Mouse (Mus musculus) urinary bladder, postnatal 25 days (tissue): Measurements from ENCODE around the gene Klhl40.

Experiments
- DNase-seq: peaks from one replicate; pipeline ENCODE4 v3.0.0; 2022; ENCODE audit warnings: low spot score

Gene Klhl40

DNA sequence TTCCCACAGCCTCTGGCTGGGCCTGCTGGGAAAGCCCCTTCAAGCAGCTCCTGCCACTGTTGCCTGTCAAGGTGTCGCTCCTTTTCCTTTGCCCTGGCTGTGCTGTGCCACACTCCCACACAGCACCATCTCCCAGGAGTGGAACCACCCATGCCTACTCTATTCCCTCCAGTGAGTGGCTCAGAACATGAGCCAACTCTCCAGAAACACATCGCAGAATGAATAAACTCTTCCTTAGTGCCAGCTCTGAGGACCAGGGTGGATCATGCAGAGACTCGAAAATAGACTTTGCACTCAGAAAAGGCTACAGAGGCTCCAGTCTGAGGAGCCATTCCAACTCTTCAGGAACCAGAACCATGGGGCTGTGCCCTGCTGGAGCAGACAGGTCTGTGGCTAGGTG is 48.9 kb downstream of the Klhl40 start:
- DNase-seq, result no peak

DNA sequence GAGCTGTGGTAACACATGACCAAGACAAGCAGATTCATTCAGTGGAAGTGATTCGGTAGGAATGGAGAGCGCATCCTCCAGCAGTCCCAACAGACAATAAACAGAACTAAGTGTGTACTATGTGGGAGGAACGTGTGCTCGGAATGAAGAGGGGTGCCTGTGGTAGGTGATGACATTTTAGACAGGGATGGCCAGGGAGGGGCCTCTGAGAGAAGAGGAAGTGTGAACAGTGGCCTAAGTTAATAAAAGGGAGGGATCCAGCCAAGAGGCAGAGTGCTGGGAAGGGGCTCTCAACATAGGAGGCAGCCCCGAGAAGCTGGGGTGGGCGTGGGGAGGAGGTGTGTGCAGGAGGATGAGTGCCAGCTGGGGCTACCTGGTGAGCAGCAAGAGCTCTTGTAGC is 50.9 kb downstream of the Klhl40 start:
- no peak for DNase-seq

DNA sequence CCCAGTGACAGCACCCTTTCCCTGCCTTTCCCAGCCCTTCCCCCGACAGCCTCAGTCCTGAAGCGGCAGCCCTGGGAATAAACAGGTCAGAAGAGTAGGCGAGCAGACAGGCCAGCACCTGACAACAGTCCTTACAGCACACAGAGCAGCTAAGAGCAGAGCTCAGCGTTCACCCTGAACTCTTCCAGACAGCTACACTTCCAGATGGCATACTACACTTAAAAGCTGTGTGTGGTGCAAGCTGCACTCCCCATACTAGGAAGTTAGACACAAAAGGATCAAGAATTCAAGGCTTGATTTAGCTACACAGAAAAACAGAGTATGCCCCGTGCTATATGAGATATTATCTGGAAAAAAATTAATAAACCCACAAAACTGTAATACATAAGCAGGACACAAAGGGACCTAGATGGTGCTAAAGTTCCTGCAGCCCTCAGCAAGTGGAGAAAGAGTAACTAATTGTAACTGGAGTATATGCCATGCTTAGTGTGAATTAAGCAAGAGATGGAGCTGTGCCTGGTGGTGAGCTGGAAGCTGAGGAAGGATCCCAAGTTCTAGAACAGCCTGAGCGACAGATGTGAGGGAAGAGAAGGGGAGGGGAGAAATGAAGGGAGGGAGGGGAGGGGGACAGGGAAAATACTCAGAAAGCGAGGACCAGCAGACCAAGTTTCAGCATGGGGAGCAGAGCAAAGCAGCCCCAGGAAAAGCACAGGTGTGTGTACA is 52.0 kb downstream of the Klhl40 start:
- DNase-seq, result no peak

DNA sequence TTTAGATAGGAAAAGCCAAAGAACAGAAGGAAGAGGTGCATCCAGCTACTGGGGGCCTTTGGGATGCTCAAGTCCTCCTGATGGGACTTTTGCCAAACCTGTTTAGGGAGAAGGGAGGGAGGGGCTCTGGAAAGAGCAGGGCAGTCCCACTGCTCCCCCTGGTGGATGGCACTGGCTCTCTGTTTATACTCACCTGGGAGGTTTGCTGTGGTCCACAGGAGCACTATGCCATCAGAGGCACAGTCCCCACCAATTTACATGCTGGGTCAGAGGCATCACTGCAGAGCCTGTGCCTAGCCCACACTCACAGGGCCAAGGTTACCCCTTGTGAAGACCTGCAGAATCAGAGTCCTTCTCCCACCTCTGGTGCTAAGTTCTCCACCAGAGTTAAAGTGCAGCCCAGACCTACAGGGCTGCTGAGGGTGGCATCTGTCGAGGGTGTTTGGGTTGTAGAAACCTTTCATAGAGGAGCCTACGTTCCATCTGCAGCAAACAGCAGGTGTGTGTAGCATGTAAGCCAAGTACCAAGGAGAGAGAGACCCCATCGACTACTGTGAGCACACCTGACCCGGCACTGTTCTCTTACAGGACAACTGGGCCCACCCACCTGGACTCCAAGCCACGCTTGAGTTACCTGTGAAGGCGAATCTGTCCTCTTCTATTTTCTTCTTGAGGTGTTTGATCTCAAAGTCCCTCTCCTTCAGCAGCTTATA is 53.0 kb downstream of the Klhl40 start:
- DNase-seq, result peak; percentile 34

DNA sequence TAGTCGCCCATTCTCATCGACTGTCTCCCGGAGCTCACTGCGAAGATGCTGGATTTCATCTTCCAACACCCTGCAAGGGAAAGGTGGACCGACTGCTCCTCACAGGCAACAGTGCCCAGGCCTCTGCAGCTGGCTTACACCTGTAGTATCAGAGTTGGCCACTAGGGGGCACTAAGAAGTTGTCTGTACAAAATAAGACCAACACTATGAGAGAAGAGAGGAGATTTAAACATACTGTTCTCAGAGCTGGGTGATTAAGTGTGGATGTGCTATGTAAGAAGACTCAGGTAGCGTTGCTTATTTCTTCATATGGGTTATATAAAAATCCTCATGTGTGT is 53.5 kb downstream of the Klhl40 start:
- peak; percentile 79 for DNase-seq
